Mouse (Mus musculus) ovary, postnatal 14 days (tissue): ENCODE measurements at regions not wholly inside any gene's neighbourhood (a gene's known extent, or its start where the extent isn't known, plus 50 kb on each side); places are given as distances from the start of the nearest gene placed in this dataset.
A peak's percentile ranks its signal among the peaks of the same experiment; 100 is the strongest.

Experiments
- DNase-seq: peaks from one replicate; pipeline ENCODE4 v3.0.0; 2022; ENCODE audit warnings: low spot score

GRCm38 (mm10) chr9:87452571-87452970 is 197.2 kb upstream of the Cep162 start:
- no peak for DNase-seq

DNA sequence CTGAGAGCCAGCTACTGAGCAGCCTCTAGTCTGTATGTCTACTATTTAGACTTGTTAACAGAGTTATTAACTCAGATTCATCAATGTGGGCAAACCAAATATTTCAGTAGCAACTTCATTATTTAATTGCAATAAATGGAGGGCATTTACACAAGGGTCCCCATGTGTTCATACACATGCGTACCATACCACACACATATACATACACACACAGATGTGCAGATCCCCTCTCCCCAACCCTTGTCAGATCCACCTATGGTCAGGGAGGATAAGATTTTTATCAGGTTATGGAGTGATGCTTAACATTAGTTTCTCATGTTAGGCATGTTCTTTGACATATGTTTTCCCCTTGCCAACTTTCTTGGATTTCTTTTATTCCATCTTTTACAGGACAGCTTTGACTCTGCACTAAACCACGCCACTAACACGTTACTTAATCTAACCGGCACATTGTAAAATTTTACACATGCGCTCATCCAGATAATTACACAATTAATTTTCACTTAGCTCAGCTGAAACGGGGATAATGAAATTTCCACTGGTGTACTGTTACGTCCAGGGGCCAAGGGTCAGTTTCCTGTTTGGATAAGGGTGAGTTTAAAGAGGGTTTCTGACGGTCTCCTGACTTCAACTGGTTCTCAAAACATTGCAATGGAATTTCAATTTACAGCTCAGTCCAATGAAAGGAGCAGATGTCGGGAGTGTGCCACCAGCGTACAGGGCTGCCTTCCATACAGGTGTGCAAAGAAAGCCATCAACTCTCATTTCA is 188.3 kb upstream of the Cep162 start:
- no peak for DNase-seq

- DNase-seq, result no peak
These were observed 176.7 kb upstream of the Cep162 start for GRCm38 (mm10) chr9:87432072-87432471.

GRCm38 (mm10) chr9:87431523-87431922 is 176.2 kb upstream of the Cep162 start:
- DNase-seq, result no peak

- peak; percentile 11 for DNase-seq
These were observed 169.9 kb upstream of the Cep162 start for GRCm38 (mm10) chr9:87425201-87425600.

DNA sequence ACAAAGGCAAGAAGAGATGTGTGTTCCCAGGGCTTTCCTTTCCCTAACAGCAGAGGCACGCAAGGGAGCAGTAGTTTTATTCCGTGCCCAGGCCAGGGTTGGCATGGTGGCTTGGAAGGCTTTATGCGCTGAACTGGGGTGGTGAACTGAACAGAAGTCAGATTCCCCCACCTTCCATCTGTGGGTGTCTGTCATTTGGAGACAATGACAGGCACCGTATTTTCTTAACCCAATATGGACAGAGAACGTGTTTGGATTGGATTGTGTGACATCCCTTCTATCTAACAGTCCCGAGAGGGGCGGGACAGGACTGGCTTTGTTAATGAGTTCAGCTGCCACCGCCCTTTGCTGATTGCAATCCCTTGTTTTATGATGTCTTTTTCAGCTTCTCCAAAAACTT is 165.8 kb upstream of the Cep162 start:
- DNase-seq, result no peak

GRCm38 (mm10) chr9:87419376-87419775 is 164.0 kb upstream of the Cep162 start:
- peak; percentile 25 for DNase-seq

DNA sequence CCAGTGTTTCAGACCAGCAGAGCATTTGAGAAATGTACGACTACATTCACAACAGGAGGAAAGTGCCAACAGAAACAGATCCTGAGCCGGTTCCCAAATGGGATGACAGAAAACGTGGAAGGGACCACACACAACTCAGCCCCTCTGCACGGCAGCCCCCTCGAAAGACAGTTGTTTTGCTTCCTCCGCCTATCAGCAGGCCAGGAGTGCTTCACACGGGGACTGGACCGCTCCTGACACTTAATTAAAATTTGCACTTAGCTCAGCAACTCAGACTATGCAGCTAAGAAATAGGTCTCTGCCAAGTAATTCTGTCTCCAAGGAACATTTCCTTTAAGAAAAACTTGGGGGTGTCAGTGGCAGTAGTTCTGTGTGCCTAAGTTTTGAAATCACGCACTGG is 157.6 kb upstream of the Cep162 start:
- no peak for DNase-seq

DNA sequence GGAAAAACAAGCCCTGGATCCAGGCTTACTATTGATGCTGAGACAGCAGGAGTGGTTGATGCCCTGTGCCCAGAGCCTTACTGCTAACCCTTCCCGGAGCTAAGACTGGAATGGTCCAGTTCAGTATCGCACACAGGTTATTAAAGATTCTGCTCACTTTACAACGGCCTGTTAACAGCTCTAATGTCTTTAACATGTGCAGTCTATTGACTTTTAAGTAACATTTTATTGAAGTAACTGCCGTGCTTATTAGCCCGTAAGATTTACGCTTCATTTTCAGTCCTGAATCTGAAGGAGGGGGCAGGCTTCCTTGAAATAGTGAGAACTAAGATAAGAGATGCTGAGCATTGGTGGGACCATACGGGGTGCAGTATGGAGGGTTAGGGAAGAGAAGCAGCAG is 155.7 kb upstream of the Cep162 start:
- no peak for DNase-seq

GRCm38 (mm10) chr9:87409736-87410135 is 154.4 kb upstream of the Cep162 start:
- DNase-seq, result no peak

- DNase-seq, result no peak
These were observed 153.5 kb upstream of the Cep162 start for GRCm38 (mm10) chr9:87408805-87409204.

DNA sequence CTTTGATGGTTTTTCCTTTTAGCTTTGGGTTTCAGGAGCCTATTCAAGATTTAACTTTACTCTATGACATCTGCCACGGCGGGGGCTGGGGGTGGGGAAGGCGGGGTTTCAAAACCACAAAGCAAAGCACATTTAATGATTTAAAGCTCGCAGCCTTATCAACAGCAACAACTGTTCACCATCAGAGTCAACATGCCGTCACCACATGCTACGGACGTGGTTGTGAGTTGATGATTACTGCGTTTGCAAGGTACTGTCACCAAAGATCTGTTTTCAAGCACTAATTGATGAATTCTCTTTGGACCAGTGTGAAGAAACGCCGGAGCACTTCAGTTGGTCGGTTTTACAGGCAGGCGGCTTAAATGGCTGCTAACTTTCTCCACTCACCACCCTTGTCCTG is 151.1 kb upstream of the Cep162 start:
- DNase-seq, result no peak

DNA sequence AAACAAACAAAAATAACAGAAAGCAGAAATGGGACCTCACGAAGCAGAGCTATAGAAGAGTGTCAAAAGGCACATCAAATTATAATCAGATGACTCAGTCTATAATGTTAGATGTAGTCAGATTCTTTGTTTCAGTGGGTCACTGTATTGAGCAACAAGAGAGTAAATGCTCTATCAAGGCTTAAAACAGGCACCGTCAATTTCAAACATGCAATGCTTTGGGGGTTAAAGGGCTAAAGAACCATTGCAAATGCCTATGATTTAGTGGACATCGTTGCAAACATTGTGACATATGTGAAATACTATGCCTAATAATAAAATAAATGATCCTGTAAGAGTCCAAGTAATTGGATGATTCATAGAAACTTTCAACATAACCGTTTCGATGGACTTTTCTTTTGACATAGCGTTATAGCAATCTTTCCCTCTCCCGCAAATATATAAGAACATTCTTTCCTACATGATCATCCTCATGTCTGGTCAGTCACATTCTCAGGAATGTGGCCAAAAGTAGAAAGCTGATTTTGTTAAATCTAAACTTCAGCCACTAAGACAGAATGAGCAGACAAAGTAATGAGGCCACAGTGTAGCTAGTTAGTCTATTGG is 149.9 kb upstream of the Cep162 start:
- no peak for DNase-seq

DNA sequence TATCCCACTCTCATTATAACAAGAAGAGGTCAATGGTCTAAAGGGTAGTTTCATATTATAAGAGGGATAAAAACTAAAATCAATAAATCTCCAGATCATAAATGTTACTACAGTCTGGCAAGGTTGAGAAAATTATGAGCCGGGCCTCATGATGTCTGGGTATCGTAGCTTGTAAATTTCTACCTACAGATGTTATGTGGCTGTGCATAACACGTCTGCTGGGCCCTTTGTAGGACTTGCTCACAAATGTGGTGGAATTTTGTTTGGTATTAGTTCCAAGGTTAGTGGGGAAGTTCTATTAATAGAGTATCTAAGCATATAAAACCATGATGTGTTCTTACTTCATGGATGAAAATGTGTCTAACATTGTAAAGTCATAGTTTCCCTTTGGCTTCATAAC is 146.7 kb upstream of the Cep162 start:
- DNase-seq, result no peak

GRCm38 (mm10) chr9:87387516-87387915 is 132.2 kb upstream of the Cep162 start:
- no peak for DNase-seq

GRCm38 (mm10) chr9:87383513-87383912 is 128.2 kb upstream of the Cep162 start:
- no peak for DNase-seq

DNA sequence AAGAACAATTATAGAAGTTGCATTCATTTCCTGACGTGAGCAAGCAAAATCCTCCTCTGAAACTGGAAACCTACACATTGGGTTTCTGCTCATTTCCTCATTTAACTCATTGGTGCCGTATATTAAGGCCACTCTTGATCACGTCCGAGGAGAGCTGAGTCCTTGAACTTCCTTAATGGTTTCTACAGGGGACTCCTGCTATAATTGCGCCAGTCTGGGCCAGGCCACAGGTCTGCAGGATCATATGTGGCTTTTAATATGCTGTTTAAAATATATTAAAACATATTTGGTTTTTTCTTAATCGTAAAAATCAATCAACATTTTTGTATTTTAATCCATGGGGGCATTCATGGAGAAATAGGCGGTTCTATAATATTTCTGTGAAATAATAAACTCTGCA is 122.6 kb upstream of the Cep162 start:
- no peak for DNase-seq

DNA sequence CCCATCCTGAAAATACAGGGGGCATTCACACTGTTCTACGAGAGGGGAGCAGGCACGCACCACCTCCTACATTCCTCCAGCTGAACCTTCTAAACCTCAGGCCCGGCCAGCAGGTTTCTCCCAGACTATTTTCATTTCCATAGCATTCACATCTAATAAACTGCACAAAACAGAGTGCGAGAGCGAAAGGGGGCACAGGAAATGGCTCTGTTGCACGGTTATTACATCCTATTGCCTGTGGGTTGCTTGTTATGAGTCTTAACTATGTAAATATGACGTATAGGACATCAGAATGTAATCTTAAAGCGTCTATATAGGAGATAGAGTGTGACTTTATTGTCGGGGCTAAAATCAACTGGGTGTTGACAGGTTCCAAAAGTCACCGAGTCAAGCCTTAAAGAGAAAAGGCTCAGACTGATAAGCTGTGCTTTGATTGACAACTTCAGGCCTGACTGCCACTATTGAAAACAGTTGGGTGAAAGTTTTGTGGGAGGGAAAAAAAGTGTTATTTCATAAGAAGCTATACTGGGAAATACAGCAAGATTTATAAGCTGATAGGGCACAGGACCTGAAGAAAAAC is 121.5 kb upstream of the Cep162 start:
- DNase-seq, result no peak

DNA sequence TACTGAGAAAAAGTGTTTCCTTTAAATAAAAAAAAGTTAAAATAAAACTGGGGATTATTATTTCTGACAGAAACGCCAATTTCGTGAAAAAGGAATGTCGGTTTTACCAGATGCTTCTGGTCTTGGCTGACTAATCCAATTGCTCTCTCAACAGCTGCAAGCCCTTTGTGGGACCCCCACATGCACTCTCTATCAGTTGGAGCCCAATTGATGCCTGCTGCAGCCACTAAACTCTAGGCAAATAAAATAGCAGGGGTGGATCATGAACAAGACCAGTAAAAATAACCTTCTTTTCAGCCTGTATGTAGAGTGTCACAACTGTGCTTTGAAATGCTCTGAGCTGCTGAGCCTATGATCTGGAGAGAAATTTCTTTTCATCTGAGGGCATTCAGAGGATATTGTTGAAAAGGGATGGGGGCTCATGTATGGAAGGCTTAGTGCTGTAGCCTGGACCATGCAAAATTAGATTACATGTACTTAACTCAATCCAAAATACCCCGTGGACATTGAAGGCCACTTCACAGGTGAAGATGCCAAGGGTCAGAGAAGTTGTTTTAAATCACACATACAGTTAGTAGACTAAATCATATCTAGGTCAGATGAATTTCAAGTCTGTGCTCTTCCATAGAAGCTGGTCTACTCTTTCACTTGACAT is 117.0 kb upstream of the Cep162 start:
- no peak for DNase-seq

DNA sequence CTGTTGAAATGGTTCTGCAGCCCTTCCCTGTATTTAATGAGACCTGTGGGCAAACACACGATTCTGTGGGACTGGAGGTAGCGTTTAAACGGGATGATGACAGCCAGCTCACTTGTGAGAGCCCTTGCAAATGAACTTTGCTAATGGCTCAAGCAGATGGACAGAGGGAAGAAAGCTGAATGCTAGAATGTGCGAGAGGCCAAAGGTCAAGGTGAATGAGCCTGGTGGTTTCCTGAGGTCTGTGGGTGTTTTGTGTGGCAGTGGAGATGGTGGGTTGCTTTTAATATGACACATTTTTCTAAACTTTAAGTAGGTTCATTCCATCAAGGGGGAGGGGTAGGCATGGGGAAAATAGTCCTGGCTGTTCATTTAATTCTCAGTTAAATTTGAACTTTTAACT is 113.7 kb upstream of the Cep162 start:
- DNase-seq, result no peak

DNA sequence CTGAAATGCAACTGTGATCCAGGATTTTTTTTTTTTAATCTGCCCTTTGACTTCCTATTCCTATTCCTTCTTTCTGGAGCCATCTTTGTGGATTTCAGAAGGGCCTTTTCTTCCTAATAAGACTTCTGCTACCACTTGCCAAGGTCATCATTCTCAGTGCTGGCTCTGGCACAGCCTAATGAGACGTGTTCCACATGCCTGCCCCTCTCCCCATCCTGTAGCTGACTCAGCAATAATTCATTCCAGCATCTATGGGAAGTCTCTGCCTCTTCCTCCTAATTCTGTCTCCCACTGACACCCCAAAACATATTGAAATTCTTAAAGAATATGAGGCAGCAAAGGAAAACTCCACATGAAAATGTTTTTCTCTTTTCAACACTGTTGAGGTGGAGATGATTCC is 91.7 kb upstream of the Cep162 start:
- no peak for DNase-seq

GRCm38 (mm10) chr9:87346278-87346882 is 91.0 kb upstream of the Cep162 start:
- DNase-seq, result no peak

DNA sequence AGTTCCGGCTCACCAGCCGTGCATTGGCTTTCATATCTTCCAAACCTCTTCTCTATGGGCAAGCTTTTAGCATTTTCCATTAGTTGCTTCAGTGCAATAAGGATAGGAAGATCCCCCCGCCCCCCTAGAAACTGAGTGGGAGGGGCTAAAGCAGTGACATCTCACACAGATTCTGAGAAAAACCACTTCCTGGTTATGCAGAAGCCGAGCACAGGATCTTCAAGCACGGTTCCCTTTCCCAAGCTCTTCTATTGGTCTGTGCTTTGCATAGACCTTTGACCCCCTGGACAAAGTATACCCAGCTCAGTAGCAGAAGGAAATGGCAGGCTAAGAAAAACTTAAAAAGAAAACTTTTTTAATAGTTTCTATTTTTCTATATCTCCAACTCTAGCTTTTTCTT is 86.1 kb upstream of the Cep162 start:
- DNase-seq, result no peak
